Mouse (Mus musculus) ES-Bruce4 (cell line): ENCODE results near the gene Gak. TPM values are rescaled to one million over a fixed set of nuclear protein-coding genes. Genes with fewer than 3 reads are reported as not detected.
"Not testable (repeated sequence)": the region's sequence is repeated elsewhere in the genome, so short reads cannot be mapped to it uniquely, and the experiment has no call there.

Experiments
- H3K27ac ChIP-seq: 2 replicates; pipeline ENCODE4 v1.5.1; 2012; ENCODE audit warnings: low read length, inconsistent platforms; ENCODE audit not compliant: insufficient read depth
- H3K27me3 ChIP-seq: 2 replicates; pipeline ENCODE4 v1.6.1; 2012; ENCODE audit warnings: mild to moderate bottlenecking, low read length, inconsistent platforms; ENCODE audit not compliant: control insufficient read depth, poor library complexity, insufficient read depth, severe bottlenecking
- H3K36me3 ChIP-seq: 2 replicates; pipeline ENCODE4 v1.6.1; 2012; ENCODE audit warnings: inconsistent platforms, mild to moderate bottlenecking, low read length, moderate library complexity; ENCODE audit not compliant: control insufficient read depth, poor library complexity, insufficient read depth, severe bottlenecking
- H3K4me1 ChIP-seq: one replicate; pipeline ENCODE4 v1.8.1; 2011; ENCODE audit warnings: low read length; ENCODE audit not compliant: control insufficient read depth, insufficient read depth
- H3K4me3 ChIP-seq: 2 replicates; pipeline ENCODE4 v1.5.1; 2011; ENCODE audit warnings: low read depth, mild to moderate bottlenecking, low read length
- H3K9ac ChIP-seq: 2 replicates; pipeline ENCODE4 v1.6.1; 2012; ENCODE audit warnings: low read depth, mild to moderate bottlenecking, inconsistent platforms; ENCODE audit not compliant: poor library complexity, severe bottlenecking
- H3K9me3 ChIP-seq: replicated peaks from 2 replicates; pipeline ENCODE4 v1.6.1; 2012; ENCODE audit warnings: mild to moderate bottlenecking, low read length, inconsistent platforms; ENCODE audit not compliant: control insufficient read depth, poor library complexity, insufficient read depth, severe bottlenecking
- CTCF ChIP-seq: IDR thresholded peaks from one replicate; pipeline ENCODE4 v1.8.1; 2011; ENCODE audit warnings: low read depth, low read length
- EP300 ChIP-seq: IDR thresholded peaks from 2 replicates; pipeline ENCODE4 v1.6.1; 2011; ENCODE audit warnings: low read depth, low read length; ENCODE audit not compliant: insufficient read depth
- POLR2A ChIP-seq: IDR thresholded peaks from one replicate; pipeline ENCODE4 v1.8.1; 2011; ENCODE audit warnings: low read length; ENCODE audit not compliant: insufficient read depth
- polyA plus RNA-seq: library from polyadenylated mRNA; stranded (reverse); fragments of >200 nt; gene quantifications from 2 replicates; pipeline ENCODE4 v1.2.4, GENCODE M21; 2011; ENCODE audit warnings: low read depth; ENCODE audit not compliant: missing spikeins, insufficient read depth, insufficient read length

The Gak gene
- polyA plus RNA-seq, 1 experiment = 63.0 TPM

DNA sequence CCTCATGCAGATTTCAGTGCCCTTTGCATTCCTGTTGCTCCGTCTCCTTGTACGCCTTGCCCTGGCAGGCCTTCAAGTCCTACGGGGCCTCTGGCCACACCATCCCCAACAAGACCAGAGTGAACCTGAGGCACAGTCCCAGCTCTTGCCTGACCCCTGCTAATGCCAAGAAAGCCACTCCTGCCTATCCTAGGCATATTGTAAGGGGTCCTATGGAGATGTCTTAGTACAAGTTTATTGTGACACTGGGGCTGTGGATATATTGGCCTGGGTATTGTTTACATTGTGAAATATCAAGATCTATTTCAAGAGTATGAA lies 16.7 kb upstream of the Gak start:
- Histone ChIP-seq H3K4me1 (no peaks in the 10 kb centered on the region), H3K9me3 (no peaks in the 10 kb centered on the region), H3K27me3 (no peaks in the 10 kb centered on the region), H3K9ac (no peak overlapping the region), H3K36me3 (no peaks in the 10 kb centered on the region; the same call in 1 of the 2 replicates), H3K27ac (no peak overlapping the region), H3K4me3 (no peak overlapping the region)
- TF ChIP-seq EP300 = no peak
- no peak for TF ChIP-seq CTCF
- TF ChIP-seq POLR2A = no peak

GRCm38 (mm10) chr5:108645651-108646342 lies 16.2 kb upstream of the Gak start:
- Histone ChIP-seq H3K9ac (no peak overlapping the region), H3K36me3 (no peaks in the 10 kb centered on the region; the same call in 1 of the 2 replicates), H3K4me3 (no peak overlapping the region), H3K27me3 (no peaks in the 10 kb centered on the region), H3K9me3 (no peaks in the 10 kb centered on the region), H3K4me1 (no peaks in the 10 kb centered on the region), H3K27ac (no peak overlapping the region)
- TF ChIP-seq CTCF = peak; percentile 12
- TF ChIP-seq EP300 = no peak
- no peak for TF ChIP-seq POLR2A

- TF ChIP-seq EP300 (no peak), CTCF (no peak), POLR2A (no peak)
- no peak overlapping the region for H3K9ac ChIP-seq
- no peak overlapping the region for H3K27ac ChIP-seq
- H3K4me3 ChIP-seq = no peak overlapping the region
- no peaks in the 10 kb centered on the region; the same call in 1 of the 2 replicates for H3K36me3 ChIP-seq
- no peaks in the 10 kb centered on the region for H3K4me1 ChIP-seq
- H3K27me3 ChIP-seq = no peaks in the 10 kb centered on the region
- no peaks in the 10 kb centered on the region for H3K9me3 ChIP-seq
Measured at GRCm38 (mm10) chr5:108643674-108644073, 14.1 kb upstream of the Gak start.

- Histone ChIP-seq H3K9ac (no peak overlapping the region), H3K27me3 (no peaks in the 10 kb centered on the region), H3K36me3 (no peaks in the 10 kb centered on the region), H3K9me3 (no peaks in the 10 kb centered on the region), H3K4me1 (no peaks in the 10 kb centered on the region), H3K27ac (no peak overlapping the region), H3K4me3 (no peak overlapping the region)
- no peak for TF ChIP-seq EP300
- TF ChIP-seq POLR2A = no peak
- TF ChIP-seq CTCF = no peak
Measured at GRCm38 (mm10) chr5:108636172-108636571, 6.6 kb upstream of the Gak start.

- not testable (repeated sequence) for H3K4me1 ChIP-seq, H3K9me3 ChIP-seq, H3K27ac ChIP-seq, H3K4me3 ChIP-seq, H3K36me3 ChIP-seq, H3K9ac ChIP-seq, H3K27me3 ChIP-seq
Measured at GRCm38 (mm10) chr5:108634088-108634487, 4.5 kb upstream of the Gak start.

DNA sequence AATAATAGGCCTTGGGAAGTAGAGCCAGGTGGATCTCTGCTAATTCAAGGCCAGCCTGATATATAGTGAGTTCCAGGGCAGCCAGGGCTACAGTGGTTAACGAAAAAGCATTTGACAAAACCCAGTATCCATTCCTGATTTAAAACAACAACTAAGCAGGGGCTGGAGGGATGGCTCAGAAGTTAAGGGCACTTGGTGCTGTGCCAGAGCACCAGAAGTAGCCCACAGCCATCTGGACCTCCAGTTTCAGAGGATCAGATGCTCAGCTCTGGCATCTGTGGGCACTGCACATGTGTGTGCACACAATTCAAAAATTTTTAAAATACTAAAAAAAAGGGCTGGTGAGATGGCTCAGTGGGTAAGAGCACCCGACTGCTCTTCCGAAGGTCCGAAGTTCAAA lies 4.1 kb upstream of the Gak start:
- Histone ChIP-seq H3K9me3 (no peaks in the 10 kb centered on the region), H3K9ac (no peak overlapping the region), H3K36me3 (no peaks in the 10 kb centered on the region), H3K4me3 (no peak overlapping the region), H3K27ac (no peak overlapping the region), H3K4me1 (no peaks in the 10 kb centered on the region), H3K27me3 (no peaks in the 10 kb centered on the region)
- TF ChIP-seq EP300 (no peak), POLR2A (no peak), CTCF (no peak)
